ENCODE assay signal across 8 mouse cellular contexts in the genomic region with DNA sequence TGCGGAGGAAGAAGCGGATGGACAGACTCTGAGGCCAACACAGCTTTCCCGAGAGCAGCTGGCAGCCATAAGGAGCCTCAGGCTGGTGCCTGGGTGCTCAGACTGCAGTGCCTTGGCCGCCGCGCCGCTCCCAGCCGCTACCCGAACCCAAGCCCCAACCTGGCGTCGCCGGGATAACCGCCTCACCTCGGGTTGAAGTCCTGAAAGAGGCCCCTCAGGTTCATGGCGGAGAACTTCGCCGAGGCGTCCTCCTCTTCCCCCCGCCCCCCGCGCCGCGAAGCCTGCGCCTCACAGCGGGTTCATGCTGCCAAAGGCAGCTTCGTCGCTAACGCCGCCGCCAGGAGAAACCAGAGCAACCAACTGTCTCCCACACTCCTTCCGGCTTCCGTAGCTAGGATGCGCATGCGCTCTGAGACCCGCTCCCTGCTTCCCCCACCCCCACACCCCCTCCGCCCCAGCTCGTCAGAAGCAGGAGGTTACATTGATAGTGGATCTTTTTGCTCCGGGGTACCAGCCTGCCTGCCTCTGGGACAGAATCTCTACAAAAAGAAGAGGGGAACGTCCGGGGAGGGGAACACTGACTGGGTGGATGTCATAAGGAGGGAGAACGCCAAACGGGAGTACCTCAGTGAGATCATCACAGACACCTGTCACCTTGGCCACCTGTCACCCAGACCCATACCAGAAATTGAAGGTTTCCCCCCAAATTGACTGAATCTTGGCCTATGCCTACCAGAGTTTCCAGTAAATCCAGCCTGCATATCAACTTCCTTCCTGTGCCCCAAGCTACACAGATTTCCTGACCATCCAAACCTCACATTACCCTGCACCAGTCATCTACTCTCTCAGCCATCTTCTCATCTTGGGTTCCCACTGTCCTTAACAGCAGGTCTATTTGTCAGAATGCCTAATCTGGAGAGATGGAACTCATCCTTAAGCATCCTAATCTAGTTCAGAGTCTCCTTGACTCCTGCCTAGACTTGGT. TPM values are rescaled to one million over a fixed set of nuclear protein-coding genes. Genes with fewer than 3 reads are reported as not detected.
DNase-seq lines count a peak whose midpoint lies in the region; ATAC-seq and TF ChIP-seq lines count a peak whose summit lies in the region.

Tmem185a (minus strand) TSS at position 389 of the 985 bp plus-strand sequence.

- TF ChIP-seq EP300 in CH12.LX (IDR thresholded peaks at IDR 0.05; ENCODE audit: low read length) = no peak
- TF ChIP-seq EP300 in liver, postnatal 0 days (IDR thresholded peaks at IDR 0.05; ENCODE audit: low read depth) = no peak

- H3K27ac ChIP-seq in CH12.LX (ENCODE audit: insufficient read depth, low read depth) = no peak within 1 kb of the TSS; the same call in 1 of the 2 replicates
- peak within 1 kb of the TSS; percentile 85 for H3K27ac ChIP-seq in forebrain, embryonic 13.5 days
- H3K27ac ChIP-seq in liver, postnatal 0 days (ENCODE audit: low read depth) = peak within 1 kb of the TSS; percentile 59; the same call in 1 of the 2 replicates
- H3K27ac ChIP-seq in neural tube, embryonic 14.5 days (ENCODE audit: low read depth, low read length) = peak within 1 kb of the TSS; percentile 63; the same call in 1 of the 2 replicates

- DNase-seq in CH12.LX (ENCODE audit: extremely low read depth) = peak; percentile 77
- DNase-seq in c-Kit-positive CD71-positive TER-119-negative erythroid progenitor cells, embryonic 14.5 days (ENCODE audit: low read depth) = peak; percentile 60
- DNase-seq in heart, postnatal 10 days = peak; percentile 81 to 85
- DNase-seq in large intestine, adult 2 months (ENCODE audit: low read depth, low spot score) = peak; percentile 60
- peak; percentile 81 for DNase-seq in liver, postnatal 0 days
- DNase-seq in testis, postnatal 10 days (ENCODE audit: low spot score) = peak; percentile 86

- WGBS in forebrain, embryonic 13.5 days = 19% methylated on average over 29 of the region's 42 CpGs
- 23% methylated on average over 42 of the region's 42 CpGs for WGBS in large intestine, adult 2 months
- 16% methylated on average over 33 of the region's 42 CpGs for WGBS in liver, postnatal 0 days (ENCODE audit: insufficient replicate concordance)
- WGBS in neural tube, embryonic 14.5 days = 24% methylated on average over 32 of the region's 42 CpGs

- intact Hi-C loops in heart, postnatal 10 days (cut with DNase I) = loop anchor here (10.0 kb wide), 1 partner anchor 92 kb away; the partner anchor contains the start of gene 1110012L19Rik

- no peaks in the 10 kb centered on the region for H3K79me2 ChIP-seq in CH12.LX (replicated peaks; ENCODE audit: control insufficient read depth, extremely low read depth, insufficient read depth, poor library complexity, severe bottlenecking)

- peak within 1 kb of the TSS; percentile 58 to 77 (median 63) for H3K4me3 ChIP-seq in CH12.LX (replicated peaks in 1 of 3; ENCODE audit: low read depth in 2 of 3, low read length in 2 of 3, poor library complexity in 1 of 3)
- H3K4me3 ChIP-seq in forebrain, embryonic 13.5 days = peak within 1 kb of the TSS; percentile 52
- H3K4me3 ChIP-seq in liver, postnatal 0 days (ENCODE audit: low read depth, low read length) = peak within 1 kb of the TSS; percentile 61
- peak within 1 kb of the TSS; percentile 47 for H3K4me3 ChIP-seq in neural tube, embryonic 14.5 days (ENCODE audit: low read depth, low read length)

- H3K9ac ChIP-seq in CH12.LX (ENCODE audit: insufficient read depth, low read depth) = peak within 1 kb of the TSS; percentile 86
- H3K9ac ChIP-seq in forebrain, embryonic 13.5 days = peak within 1 kb of the TSS; percentile 72
- H3K9ac ChIP-seq in liver, postnatal 0 days (replicated peaks) = peak within 1 kb of the TSS; percentile 64
- H3K9ac ChIP-seq in neural tube, embryonic 14.5 days (replicated peaks; ENCODE audit: low read depth, low read length) = peak within 1 kb of the TSS; percentile 61

- TF ChIP-seq RAD21 in CH12.LX (IDR thresholded peaks at IDR 0.05; ENCODE audit: low read depth, low read length) = no peak

- TF ChIP-seq POLR2A in CH12.LX (IDR thresholded peaks at IDR 0.05; ENCODE audit: low read depth, low read length) = peak; percentile 54; the same call in 1 of the 2 replicates

- no peaks in the 10 kb centered on the region for H3K9me3 ChIP-seq in CH12.LX (replicated peaks; ENCODE audit: low read length)
- no peaks in the 10 kb centered on the region for H3K9me3 ChIP-seq in forebrain, embryonic 13.5 days (replicated peaks)
- no peaks in the 10 kb centered on the region for H3K9me3 ChIP-seq in liver, postnatal 0 days (ENCODE audit: low read length)
- no peaks in the 10 kb centered on the region for H3K9me3 ChIP-seq in neural tube, embryonic 14.5 days (ENCODE audit: control insufficient read depth, low read length)

- in situ Hi-C loops in CH12.LX (cut with MboI; ENCODE audit: low pct_ligation_motif_present, low pct_unique_long_range_greater_than_20kb, low sequenced_read_pairs) = loop anchor here (10.0 kb wide), 1 partner anchor 88 kb away; no protein-coding TSS in a partner anchor

- H3K27me3 ChIP-seq in CH12.LX (replicated peaks) = no peaks in the 10 kb centered on the region
- no peaks in the 10 kb centered on the region for H3K27me3 ChIP-seq in forebrain, embryonic 13.5 days
- no peaks in the 10 kb centered on the region for H3K27me3 ChIP-seq in liver, postnatal 0 days (ENCODE audit: insufficient read depth, low read length)
- H3K27me3 ChIP-seq in neural tube, embryonic 14.5 days (ENCODE audit: control insufficient read depth, insufficient read depth, low read length) = no peaks in the 10 kb centered on the region

- dilution Hi-C loops in CH12.LX (cut with MboI; ENCODE audit: extremely low pct_ligation_motif_present, extremely low pct_unique_long_range_greater_than_20kb, low sequenced_read_pairs) = no loop called here

- ATAC-seq in forebrain, embryonic 13.5 days = peak; percentile 95
- ATAC-seq in liver, postnatal 0 days = peak; percentile 94
- ATAC-seq in neural tube, embryonic 14.5 days (ENCODE audit: low read depth) = peak; percentile 96

- H3K36me3 ChIP-seq in CH12.LX (replicated peaks in 1 of 2; ENCODE audit: control insufficient read depth in 1 of 2, insufficient read depth in 1 of 2, low read length in 1 of 2) = no peaks in the 10 kb centered on the region
- no peaks in the 10 kb centered on the region for H3K36me3 ChIP-seq in forebrain, embryonic 13.5 days (ENCODE audit: poor library complexity, severe bottlenecking)
- H3K36me3 ChIP-seq in liver, postnatal 0 days (replicated peaks; ENCODE audit: insufficient read depth, low read length) = no peaks in the 10 kb centered on the region
- no peaks in the 10 kb centered on the region for H3K36me3 ChIP-seq in neural tube, embryonic 14.5 days (ENCODE audit: control insufficient read depth, insufficient read depth, low read length)

- peaks cover 3 to 5% of the 10 kb centered on the region in 2 experiments; a peak in 2 of 4 replicates for H3K4me1 ChIP-seq in CH12.LX (ENCODE audit: control insufficient read depth in 1 of 2, insufficient read depth in 2 of 2)
- H3K4me1 ChIP-seq in forebrain, embryonic 13.5 days = peaks cover 7% of the 10 kb centered on the region
- H3K4me1 ChIP-seq in liver, postnatal 0 days (ENCODE audit: insufficient read depth) = peaks cover 4% of the 10 kb centered on the region; the same call in 1 of the 2 replicates
- H3K4me1 ChIP-seq in neural tube, embryonic 14.5 days (ENCODE audit: control insufficient read depth, insufficient read depth, low read length) = peaks cover 3% of the 10 kb centered on the region; the same call in 1 of the 2 replicates

- 0 out of 4 replicates have a peak, but pooled peaks of 1 of the 2 experiments have one; percentile 5 for TF ChIP-seq CTCF in CH12.LX (conservative IDR thresholded peaks at IDR 0.05 in 1 of 2, IDR thresholded peaks at IDR 0.05 in 1 of 2; ENCODE audit: low read depth in 2 of 2, low read length in 2 of 2)
- 0 out of 2 replicates have a peak, but pooled peaks have one; percentile 9 for TF ChIP-seq CTCF in liver, postnatal 0 days (IDR thresholded peaks at IDR 0.05; ENCODE audit: low read depth)

- H3K4me2 ChIP-seq in CH12.LX (ENCODE audit: insufficient read depth, low read depth, poor library complexity, severe bottlenecking) = peak within 1 kb of the TSS; percentile 82
- H3K4me2 ChIP-seq in forebrain, embryonic 13.5 days = peak within 1 kb of the TSS; percentile 60
- H3K4me2 ChIP-seq in liver, postnatal 0 days (ENCODE audit: low read depth, low read length) = peak within 1 kb of the TSS; percentile 72
- H3K4me2 ChIP-seq in neural tube, embryonic 14.5 days (ENCODE audit: low read depth, low read length) = peak within 1 kb of the TSS; percentile 51

TF ChIP-seq in CH12.LX, 34 proteins besides CTCF, POLR2A, EP300 and RAD21:
- TF ChIP-seq SIN3A (IDR thresholded peaks at IDR 0.05; ENCODE audit: low read length) = 0 out of 2 replicates have a peak, but pooled peaks have one; percentile 41
- no peak for TF ChIP-seq E2F4 (IDR thresholded peaks at IDR 0.05; ENCODE audit: insufficient replicate concordance, low read depth, low read length)
- peak; percentile 75 for TF ChIP-seq ELF1 (IDR thresholded peaks at IDR 0.05; ENCODE audit: low read depth, low read length)
- TF ChIP-seq BHLHE40 (IDR thresholded peaks at IDR 0.05; ENCODE audit: low read depth, low read length) = no peak
- TF ChIP-seq MXI1 (IDR thresholded peaks at IDR 0.05; ENCODE audit: low read depth, low read length) = no peak; the same call in 1 of the 2 replicates
- 0 out of 2 replicates have a peak, but pooled peaks have one; percentile 40 for TF ChIP-seq MAZ (IDR thresholded peaks at IDR 0.05; ENCODE audit: low read depth, low read length)
- TF ChIP-seq IRF4 (IDR thresholded peaks at IDR 0.05; ENCODE audit: low read depth, low read length) = 0 out of 2 replicates have a peak, but pooled peaks have one; percentile 11
- TF ChIP-seq NRF1 (IDR thresholded peaks at IDR 0.05; ENCODE audit: low read depth, low read length) = peak; percentile 83
- TF ChIP-seq HCFC1 (IDR thresholded peaks at IDR 0.05; ENCODE audit: low read depth, low read length) = peak; percentile 59
- no peak for TF ChIP-seq ZMIZ1 (IDR thresholded peaks at IDR 0.05; ENCODE audit: low read depth, low read length)

RNA-seq across cellular contexts. Expression of gene Tmem185a, which starts in this region (rescaled TPM):
- total RNA-seq in CH12.LX (2012; rRNA removed) = 18.5 and 20.4 TPM in 2 replicates
- total RNA-seq in CH12.LX (2014; rRNA removed) = 25.1 and 25.9 TPM in 2 replicates
- polyA plus RNA-seq in CH12.LX (2012; ENCODE audit: insufficient read length, low read depth) = 30.8 and 31.1 TPM in 2 replicates
- polyA plus RNA-seq in forebrain, embryonic 13.5 days (2015; fragmentation: Nextera tagmentation; extraction: Ambion mirVana) = 44.6 and 47.7 TPM in 2 replicates
- total RNA-seq in heart, postnatal 10 days (2021) = 10 to 100 TPM; 22.5 to 26.3 TPM
- polyA plus RNA-seq in large intestine, adult 2 months (2012; rRNA removed) = 16.3 and 21.7 TPM in 2 replicates
- polyA plus RNA-seq in liver, postnatal 0 days (2015; fragmentation: Nextera tagmentation; extraction: Ambion mirVana) = 11.7 and 12.0 TPM in 2 replicates
- 43.7 and 46.8 TPM in 2 replicates for polyA plus RNA-seq in neural tube, embryonic 14.5 days (2014; fragmentation: Nextera tagmentation; extraction: Ambion mirVana)
